Mouse (Mus musculus) adrenal gland, adult (tissue): Measurements from ENCODE around the gene Cck.
"Not testable (repeated sequence)": the region's sequence is repeated elsewhere in the genome, so short reads cannot be mapped to it uniquely, and the experiment has no call there.

ENCODE experiments used
- DNase-seq, 2 experiments: peaks; one replicate each; pipeline ENCODE4 v3.0.0; 2022 to 2023; ENCODE audit warnings: low spot score in 1 of 2; ENCODE audit not compliant: inconsistent age in 2 of 2

The Cck gene

DNA sequence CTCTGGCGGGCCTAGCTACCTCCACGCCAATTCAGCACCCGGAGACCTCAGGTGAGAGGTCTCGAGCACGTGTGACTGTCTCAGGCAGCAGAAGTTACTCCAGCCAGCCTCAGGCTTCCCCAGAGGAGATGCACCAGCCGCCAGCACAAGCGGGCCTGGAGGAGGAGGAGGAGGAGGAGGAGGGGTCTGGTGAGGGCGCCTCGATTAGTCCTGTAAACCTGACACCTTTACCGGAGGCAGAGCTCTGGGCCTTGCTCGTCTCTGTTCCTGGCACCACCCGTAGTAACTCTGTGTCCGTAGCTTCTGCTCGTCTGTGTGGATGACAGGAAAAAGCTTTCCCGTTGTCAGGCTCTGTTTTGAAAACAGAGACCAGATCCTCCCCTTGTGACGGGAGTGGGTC, 35.0 kb downstream of the Cck start:
- DNase-seq, result no peak

DNA sequence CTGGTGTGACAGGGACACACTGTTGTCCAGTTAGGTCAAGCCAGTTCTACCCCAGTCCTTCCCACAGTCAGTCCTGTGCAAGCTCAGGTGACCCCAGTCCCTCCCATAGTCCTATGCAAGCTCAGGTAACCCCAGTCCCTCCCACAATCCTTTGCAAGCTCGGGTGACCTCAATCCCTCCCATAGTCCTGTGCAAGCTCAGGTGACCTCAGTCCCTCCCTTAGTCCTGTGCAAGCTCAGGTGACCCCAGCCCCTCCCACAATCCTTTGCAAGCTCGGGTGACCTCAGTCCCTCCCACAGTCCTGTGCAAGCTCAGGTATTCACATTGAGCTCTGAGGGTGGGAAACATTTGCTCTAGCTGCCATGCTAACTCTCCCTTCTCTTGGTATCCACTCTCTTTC, 35.5 kb downstream of the Cck start:
- DNase-seq, result no peak

DNA sequence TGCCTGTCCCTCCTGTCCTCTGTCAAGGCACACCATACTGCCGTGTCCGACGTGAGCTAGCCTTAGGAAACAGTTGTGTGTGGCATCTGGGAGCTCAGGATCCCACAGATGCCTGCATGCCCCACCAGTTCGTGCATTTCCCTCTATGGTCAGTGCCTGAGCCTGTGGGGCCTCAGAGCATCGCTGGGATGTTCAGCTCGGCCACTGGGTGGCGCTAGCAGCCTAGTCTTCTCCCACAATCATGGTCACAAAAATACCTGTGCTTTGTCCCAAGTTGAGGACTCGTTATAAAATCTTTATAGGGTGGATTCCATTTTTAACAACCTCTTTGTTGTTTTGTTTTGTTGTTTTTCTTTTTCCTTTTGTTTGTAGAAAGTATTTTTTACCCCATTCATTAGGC, 37.0 kb downstream of the Cck start:
- peak in 1 of 2 experiments; percentile 69 for DNase-seq

DNA sequence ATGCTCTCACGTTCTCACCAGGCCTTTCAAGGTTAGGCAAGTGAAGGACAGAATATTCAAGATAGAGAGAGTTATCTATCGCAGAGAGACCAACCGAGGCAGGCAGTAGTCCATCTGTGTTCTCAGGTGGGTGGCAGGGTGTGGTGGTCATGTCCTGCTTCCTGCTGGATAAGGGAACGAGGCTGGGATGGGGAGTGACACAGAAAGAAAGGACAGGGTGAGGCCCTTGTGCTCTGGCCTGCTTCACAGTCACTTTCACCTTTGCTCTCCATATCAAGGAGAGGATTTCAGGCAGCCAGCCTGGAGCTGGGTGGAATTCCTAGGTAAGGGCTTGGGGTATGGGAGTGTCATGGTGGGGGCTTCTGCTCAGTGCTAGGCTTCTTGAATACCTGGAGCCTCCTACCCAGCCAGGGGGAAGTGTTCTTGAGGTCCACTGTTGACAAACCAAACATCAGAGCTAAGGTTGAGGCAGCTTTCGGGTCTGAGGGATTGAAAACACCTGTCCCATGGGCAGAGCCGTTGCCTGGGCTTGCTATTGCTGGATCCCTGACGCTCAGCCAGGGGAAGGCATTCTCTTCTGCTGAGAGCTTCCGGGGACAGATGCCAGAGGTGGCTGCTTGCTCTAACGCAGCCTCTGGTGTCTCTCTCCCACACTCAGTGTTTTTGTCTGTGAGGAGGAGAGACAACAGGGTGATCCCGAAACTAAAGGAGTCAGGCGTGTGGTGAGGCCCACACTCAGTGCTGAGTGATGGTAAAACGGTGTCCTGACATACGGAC, 38.6 kb downstream of the Cck start:
- no peak for DNase-seq

DNA sequence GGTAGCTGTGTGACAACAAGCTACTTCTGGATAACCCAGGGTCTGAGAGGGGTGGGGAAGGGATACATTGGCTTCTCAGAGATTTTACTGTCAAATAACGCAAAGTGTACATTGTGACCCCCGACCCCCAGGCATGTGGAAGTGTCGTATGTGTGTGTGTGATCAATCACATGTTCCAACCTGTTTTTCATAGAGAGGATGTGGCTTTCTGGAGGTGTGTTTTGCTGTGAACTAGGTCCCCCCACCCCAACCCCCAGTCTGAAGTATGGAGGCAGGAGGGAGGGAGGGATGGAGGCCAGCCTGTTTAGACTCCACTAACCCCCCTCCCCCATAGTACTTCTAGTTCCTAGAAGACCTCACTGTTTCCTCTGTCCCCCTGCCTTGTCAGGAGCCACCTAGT, 40.6 kb downstream of the Cck start:
- DNase-seq, result no peak

DNA sequence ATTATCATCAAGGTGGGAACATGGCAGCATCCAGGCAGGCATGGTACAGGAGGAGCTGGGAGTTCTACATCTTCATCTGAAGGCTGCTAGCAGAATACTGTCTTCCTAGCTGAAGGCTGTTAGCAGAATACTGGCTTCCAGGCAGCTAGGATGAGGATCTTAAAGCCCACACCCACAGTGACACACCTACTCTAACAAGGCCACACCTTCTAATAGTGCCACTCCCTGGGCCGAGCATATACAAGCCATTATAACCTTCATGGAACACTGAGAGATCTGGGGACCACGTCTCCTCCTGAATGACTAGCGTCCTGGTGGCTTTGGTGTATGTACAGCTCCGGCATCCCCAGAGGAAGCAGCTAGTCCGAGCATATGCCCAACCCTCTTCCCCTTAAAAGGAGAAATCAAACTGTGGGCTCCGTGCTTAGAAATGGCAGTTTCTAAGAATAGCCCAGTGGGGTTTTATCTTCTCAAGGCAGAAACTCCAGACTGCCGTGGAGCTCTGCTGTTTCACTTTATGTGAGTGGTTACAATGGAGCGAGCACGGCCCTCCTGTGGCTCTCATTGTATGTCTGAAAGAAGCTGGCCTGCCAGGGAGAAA, 43.1 kb downstream of the Cck start:
- not testable (repeated sequence) for DNase-seq

DNA sequence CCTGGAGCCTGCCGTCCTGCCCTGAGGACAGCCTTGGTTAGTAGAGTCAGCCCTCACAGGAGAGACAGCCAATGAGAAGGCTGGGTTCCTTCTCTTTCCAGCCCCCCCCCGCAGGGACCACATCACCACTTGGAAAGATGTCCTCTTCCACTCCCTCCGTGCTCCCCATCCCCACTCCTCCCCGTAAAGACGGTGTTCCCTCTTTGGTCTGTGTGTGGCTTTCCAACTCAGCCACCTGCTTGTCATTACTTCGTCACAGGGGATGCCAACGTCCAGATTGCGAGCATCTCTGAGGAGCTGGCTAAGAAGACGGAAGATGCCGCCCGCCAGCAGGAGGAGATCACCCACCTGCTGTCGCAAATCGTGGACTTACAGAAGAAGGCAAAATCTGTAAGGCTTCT, 49.1 kb downstream of the Cck start:
- no peak for DNase-seq

DNA sequence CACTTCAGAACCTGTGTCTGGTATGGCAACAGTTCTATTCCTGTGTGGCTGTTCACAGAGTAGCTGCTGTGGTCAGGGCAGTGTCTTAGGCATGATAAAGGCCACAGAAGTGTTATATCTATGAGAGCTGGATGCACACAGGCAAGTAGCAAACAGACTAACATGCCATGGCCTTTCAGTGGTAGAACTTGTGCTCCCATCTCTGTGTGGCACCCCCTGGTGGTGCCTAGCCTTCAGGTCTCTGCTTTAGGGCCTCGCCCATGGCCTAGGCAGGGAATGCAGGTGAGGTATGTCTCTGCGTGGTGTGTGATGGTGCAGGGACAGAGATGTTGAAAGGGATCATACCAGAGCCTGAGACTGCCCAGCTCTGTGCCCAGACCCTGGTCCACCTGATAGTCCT, 50.1 kb downstream of the Cck start:
- peak; percentile 29 to 72 for DNase-seq

DNA sequence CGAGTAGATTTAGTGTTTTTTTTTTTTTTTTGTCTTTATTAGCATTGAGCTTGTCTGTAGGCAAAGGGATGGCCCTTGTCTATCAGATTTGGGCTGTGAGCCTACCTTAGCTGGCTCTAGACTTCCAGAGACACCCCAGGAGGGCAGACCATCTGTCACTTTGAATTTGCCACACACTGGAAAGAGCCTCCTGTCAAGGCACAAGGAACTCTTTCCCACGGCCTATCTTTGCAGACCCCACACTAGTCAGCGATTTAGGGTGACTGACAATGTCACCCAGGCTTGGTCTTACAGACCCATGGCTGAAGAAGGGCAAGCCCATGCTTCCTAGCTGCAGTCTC, 51.2 kb downstream of the Cck start:
- no peak for DNase-seq

DNA sequence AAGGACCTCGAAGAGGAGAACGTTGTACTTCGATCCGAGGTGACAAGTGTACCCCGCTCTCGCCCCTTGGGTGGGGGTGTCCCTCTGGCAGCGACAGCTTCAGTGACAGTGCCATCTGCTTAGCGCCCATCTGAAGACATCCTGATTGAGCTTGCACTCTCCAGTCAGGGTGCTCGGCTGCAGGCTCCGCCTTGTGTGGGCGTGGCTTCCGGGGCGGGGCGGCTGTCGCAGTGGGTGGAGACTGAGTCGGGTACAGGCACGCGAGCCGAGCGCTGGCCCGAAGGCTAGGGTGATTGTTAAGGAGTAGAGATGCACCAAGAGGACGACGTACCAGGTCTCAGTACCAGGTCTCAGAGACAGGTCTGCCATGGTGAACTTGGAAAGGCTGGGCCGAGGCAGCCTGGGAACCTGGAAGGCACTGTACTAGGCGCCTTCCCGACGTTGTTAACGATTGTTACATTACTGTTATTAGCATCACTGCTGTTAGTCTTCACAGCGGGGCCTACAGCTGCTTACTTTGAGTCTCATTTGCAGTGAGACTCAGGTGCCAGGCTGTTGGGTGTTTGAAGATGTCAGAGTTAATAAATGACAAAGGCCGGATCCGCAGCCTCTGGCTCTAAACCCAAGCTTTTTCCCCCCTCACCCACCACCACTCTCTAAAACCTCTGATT, 51.7 kb downstream of the Cck start:
- no peak for DNase-seq

DNA sequence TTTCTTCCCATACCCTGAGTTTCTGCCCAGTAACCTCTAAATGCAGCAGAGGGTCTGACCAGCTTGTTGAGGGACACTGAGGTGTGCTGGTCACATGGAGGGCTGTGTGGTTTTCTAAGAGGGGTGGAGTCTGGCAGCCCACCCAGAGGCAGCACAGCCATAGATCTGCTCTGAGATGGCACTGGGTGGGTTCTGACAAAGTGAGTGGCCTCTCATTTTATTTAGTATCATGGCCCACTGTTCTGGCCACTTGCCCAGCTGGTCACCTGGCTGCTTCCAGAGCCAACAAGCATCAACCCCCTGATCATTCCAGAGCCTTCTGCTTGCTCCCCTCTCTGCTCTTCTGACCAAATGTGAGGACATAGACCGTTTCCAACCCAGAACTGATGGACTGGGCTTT, 53.3 kb downstream of the Cck start:
- DNase-seq, result no peak
